Mouse (Mus musculus) frontal cortex, adult (tissue): ENCODE data around the gene Slc7a5.
A peak's percentile ranks its signal among the peaks of the same experiment; 100 is the strongest.

Experiments
- ATAC-seq: cut with Nextera tagmentation; 2 replicates; pipeline ENCODE4 v1.9.2; 2017; ENCODE audit warnings: mild to moderate bottlenecking, moderate library complexity, mixed read lengths; ENCODE audit not compliant: low TSS enrichment

Slc7a5 gene

DNA sequence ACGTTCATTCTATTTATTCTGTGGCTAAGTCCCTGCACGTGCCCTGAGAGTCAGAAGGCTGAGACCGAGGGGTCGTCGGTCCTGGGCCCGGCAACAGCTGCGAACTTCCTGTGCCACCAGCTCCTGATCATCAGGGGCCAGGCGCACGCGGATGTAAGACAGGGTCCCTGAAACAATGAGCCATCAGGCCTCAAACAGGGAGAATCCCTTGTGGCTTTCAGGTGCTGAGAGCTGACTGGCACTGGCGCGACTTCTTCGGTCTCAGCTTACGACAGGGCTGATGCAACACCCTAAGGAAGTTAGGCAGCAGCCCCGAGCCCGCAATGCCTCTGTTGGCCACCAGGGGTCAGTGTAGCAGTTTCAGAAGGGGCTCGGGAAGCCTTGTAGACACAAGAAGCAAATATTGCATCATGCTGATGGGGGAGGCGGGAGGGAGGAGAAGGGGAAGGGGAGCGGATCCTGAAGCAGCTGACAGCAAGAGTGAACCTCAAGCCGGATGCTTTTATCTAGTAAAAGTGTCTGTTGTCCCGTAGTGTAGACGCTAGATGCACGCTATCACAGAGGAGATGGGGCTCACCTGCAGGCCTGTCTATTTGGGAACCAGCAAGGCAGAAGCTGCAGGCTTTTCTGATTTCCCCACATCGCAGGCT is 56.5 kb downstream of the Slc7a5 start:
- peak; percentile 83 for ATAC-seq

DNA sequence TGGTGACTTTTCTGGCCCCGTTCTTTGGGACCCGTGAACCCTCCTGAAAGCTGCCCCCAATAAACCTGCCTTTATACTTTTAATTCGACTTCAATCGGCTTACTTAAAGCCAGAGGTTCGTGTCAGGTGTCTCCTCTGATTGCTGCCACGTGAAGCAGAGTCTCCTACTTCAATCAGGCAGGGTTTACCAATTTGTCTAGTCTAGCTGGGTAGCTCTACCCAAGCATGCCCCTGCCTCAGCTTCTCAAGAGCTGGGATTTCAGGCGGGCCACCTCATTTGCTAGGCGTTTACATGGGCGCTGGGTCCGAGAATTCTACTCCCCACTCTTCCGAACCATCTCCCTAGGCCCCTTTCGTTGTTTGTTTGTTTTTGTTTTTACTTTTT is 57.1 kb downstream of the Slc7a5 start:
- ATAC-seq = no peak

DNA sequence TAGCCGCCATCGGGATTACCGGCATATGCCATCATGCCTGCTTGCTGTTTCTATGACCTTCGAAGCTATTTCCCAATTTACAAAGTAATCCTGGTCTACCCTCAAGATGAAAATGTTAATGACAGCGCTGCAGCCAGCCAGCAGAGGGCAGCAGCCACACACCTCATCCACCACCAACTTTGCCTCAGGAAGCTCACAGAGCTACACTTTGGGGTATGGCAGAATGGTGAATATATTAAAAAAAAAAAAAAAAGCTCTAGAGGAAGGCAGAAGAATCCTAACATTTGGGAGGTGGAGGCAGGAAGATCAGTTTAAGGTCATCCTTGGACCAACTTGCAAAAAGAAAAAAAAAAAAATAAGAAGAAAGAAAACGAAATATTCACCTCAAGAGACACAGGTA is 57.5 kb downstream of the Slc7a5 start:
- ATAC-seq = 0 out of 2 replicates have a peak, but pooled peaks have one; percentile 62

DNA sequence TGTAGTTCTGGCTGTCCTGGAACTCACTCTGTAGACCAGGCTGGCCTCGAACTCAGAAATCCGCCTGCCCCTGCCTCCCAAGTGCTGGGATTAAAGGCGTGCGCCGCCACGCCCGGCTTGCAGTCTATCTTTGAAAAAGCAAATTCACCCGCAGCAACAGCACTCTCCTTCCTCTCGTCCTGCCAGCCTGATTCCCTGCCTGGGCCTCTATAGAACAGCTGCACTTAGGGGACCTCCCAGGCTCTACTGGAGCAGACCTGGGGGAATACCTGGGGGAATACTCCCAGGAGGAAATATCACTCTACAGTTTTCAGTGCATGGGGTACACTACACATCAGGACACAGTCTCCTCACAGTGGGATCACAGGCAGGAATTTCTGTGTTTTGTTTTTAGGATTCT is 58.2 kb downstream of the Slc7a5 start:
- ATAC-seq = no peak

DNA sequence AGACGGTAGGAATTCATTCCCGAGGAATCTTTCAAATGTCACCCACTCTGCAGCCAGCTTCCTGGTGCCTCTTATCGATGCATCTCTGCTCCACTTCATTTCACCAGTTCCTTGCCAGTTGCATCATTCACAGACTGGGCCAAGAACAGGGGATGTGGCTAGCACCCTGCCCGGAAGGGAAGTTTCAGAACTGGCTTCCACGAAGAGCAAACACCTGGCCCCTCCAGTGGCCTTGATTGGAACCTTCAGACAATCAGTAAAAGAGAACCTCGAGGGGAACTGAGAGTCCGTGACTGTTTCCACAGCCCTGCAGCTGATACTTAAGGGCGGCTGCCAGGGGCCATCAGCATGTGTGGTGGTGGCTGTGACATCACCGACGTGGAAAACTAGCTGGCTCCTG is 59.0 kb downstream of the Slc7a5 start:
- no peak for ATAC-seq

DNA sequence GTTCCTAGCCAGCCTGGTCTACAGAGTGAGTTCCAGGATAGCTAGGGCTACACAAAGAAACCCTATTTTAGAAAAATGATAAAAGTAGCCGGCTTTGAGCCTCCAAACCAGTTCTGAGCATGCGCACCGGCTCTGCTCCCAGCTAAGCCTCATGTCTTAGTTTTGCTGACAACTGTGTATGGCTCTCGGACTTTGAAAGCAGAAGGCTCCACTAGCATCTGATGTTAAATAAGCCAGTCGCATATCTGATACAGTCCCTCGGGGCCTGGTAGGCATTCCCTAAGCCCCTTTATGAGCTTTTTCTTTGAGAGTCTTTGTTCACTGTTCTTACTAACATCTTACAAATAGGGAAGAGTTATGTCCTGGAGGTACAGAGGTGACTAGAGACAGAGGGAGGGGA is 59.5 kb downstream of the Slc7a5 start:
- no peak for ATAC-seq

DNA sequence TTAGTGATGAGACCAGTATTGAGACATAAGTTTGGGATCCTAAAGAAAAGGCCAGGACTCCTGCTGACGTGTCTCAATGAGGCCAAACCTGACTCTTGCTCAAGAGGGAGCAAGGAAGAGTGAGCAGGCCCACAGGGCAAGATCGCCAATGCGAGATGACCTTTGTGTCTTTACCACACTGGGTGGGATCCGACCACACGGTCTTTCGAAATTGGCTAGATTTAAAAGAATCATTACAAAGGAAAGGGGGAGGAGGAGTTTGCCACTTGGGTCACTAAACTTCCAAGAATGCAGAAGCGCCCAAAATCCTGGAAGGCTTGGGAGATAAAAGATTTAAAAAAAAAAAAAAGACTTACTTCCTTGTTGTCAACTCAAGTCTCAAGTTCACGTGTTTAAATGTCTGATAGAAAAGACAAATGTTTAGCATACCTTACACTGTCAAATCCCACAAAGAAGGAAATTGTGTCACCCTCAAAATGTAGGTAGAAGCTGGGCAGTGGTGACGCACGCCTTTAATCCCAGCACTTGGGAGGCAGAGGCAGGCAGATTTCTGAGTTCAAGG is 60.2 kb downstream of the Slc7a5 start:
- no peak for ATAC-seq

DNA sequence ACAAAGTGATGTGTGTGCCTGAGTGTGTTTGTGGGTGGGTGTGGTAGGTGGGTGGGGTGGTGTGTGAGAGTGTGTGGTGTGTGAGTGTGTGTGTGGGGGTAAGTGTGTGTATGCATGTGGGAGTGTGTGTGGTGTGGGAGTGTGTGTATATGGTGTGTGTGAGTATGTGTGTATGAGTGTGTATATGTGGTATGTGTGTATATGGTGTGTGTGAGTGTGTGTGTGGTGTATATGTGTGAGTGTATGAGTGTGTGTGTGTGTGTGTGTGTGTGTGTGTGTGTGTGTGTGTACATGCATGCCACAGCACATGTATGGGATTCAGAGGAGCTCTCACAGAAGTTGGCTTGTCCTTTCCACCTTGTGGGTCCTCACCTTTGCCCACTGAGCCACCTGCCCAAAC is 60.7 kb downstream of the Slc7a5 start:
- ATAC-seq = no peak

DNA sequence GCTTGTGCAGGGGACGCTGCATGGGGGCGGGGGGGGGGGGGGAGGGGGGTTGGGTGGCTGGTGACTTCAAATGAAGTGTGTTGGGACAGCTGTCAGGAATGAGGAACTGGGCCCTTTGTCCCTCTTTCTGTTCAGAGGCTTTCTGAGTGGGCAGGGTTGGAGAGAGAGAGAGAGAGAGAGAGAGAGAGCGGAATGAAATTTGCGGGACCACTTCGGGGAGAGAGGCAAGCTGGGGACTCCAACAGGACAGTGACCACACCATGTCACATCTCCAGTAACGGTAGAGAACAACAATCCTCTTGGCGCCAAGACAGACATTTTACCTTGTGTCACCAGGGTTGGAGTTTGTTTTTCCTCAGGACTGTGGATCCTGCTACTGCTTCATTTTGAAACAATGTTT is 62.7 kb downstream of the Slc7a5 start:
- ATAC-seq = no peak

DNA sequence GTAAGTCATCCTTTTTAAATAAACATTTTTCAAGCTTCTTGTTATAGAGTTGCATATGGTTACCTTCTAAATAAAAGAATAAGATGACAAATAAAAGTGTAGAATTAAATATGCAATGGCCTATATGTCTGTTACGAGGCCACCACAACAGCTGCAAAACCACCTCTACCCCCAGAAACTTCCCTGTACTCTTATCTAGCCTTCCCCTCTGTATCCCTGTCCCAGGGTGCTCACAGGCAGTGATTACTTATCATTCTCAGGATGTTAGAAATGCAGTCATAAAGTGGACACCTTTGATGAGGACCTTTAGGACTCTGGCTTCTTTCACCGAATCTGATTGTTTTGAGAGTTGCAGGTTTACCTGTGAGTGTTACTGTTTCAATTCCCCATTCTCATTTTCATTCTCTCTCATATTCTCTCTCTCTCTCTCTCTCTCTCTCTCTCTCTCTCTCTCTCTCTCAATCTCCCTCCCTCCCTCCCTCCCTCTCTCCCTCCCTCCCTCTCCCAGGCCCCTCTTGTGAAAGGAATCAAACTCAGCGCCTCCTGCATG is 64.2 kb downstream of the Slc7a5 start:
- ATAC-seq = no peak

DNA sequence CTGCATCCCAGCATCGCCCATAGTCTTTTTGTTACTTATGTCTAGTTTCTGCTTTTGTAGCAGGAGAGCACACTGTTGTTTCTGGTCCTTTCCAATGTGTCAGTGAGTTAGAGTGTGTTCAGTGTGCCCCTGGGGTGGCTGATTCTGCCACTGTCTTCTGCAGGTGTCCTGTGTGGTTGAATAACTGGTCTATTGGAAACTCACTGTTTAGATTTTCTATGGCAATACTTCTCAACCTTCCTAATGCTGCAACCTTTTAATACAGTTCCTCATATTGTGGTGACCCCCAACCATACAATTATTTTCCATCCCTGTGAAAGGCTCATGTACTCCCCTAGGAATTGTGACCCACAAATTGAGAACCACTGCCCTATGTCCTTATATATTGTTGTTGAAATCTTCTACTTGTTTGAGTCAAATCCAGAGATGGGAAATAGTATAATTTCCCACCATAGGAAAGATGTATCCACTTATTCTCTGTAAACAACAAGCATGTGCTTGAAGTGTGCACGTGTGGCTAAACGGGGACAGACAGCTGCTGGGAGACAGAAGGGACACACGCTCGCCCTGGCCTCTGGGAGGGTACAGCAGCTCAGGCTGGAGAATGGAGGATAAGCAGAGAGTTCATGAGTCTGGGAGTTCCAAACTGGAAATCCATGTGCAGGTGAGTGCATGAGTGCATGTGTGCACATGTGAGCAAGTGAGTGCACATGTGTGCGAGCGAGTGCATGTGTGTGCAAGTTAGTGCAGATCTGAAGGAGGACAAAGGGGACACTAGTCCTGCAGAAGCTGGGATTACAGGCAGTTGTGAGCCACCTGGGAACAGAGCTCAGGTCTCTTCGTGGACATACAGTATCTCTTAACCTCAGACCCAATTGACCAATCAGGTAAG is 65.2 kb downstream of the Slc7a5 start:
- no peak for ATAC-seq

DNA sequence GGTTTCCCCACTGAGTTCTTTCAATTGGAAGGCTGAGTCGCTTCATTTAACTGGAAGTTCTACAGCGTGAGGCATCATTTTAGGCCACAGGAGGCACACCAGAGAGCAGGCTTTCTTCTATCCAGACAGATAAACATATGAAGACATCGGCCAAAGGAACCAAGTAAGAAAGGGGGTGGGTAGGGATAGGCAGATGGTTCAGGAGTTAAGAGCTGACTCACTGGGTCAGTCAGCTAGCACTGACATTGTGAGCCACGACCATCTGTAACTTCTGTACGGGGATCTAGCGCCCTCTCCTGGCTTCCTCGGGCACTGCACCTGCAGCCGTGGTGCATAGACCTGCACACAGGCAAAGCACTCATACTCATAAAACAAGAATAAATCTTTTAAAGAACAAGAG is 66.3 kb downstream of the Slc7a5 start:
- ATAC-seq = peak; percentile 52; the same call in 1 of the 2 replicates

DNA sequence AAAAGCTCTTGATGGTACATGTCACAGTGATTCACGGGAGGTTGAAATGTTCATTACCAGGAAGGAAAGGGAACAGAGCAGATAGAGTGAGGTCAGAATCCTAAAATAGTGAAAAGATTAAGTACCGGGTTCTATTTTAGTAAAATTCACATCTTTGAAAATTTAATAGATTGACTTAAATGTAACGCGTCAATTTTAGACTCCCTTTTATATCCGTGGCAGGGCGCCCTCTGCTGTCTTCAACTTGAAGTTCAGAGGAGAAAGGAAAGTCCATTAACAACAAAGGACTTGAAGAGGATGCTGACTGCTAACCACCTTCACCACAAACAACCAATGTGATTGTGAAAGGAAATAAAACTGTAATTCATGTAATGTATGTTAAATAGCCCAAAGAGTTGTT is 75.0 kb downstream of the Slc7a5 start:
- no peak for ATAC-seq

DNA sequence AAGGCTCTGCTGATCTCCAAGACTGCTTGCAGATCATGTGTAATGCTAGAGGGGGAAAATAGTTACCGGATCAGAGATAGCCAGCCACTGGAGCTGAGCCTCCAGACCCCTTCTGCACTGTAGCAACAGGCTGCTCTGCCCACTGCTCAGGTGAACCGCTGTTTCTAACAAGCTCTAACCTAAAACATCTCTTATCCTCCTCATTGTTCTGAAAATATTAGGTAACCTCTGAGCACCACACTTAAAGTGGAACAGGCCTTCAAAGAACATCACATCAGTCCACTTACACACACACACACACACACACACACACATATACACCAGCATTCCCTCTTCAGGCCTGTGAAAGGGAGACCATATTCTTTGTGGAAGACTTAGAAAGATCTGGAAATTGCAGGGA is 75.4 kb downstream of the Slc7a5 start:
- no peak for ATAC-seq
